Mouse (Mus musculus) Patski (cell line): ENCODE results near the gene Ccs. TPM values are rescaled to one million over a fixed set of nuclear protein-coding genes. Genes with fewer than 3 reads are reported as not detected.

Experiments
- ATAC-seq: fragments of 100-300 bp; one replicate; pipeline ENCODE4 v1.8.0; 2021
- CTCF ChIA-PET: fragments of 350-600 bp; sonication (Branson Sonifier 250); formaldehyde crosslinking; loops from one replicate; lab custom pipeline; 2022; ENCODE audit warnings: inconsistent platforms; lab: Charles Lee
- POLR2A ChIA-PET: fragments of 350-600 bp; sonication (Branson Sonifier 250); formaldehyde crosslinking; loops from one replicate; lab custom pipeline; 2022; ENCODE audit warnings: antibody characterized with exemption, inconsistent platforms; lab: Charles Lee
- DNase-seq: peaks from one replicate; pipeline ENCODE4 v3.0.0-alpha.2; 2011; ENCODE audit warnings: low read depth, low spot score
- H3K27me3 ChIP-seq: fragments of 371-371 bp; one replicate; pipeline ENCODE4 v1.5.1; 2021
- CTCF ChIP-seq: fragments of 100-300 bp; IDR thresholded peaks from one replicate; pipeline ENCODE4 v1.5.1; 2021
- in situ Hi-C: fragments of 300-500 bp; cut with MboI; formaldehyde crosslinking; loops from 3 replicates; pipeline ENCODE4 v1.11.1; 2018; ENCODE audit warnings: low pct_unique_long_range_greater_than_20kb, mixed read lengths
- polyA plus RNA-seq: library from polyadenylated mRNA; unstranded; gene quantifications from one replicate; pipeline ENCODE4 v1.2.3, GENCODE M21; 2021

Ccs gene
- polyA plus RNA-seq, 1 experiment from 2014 or later, result 133 TPM

DNA sequence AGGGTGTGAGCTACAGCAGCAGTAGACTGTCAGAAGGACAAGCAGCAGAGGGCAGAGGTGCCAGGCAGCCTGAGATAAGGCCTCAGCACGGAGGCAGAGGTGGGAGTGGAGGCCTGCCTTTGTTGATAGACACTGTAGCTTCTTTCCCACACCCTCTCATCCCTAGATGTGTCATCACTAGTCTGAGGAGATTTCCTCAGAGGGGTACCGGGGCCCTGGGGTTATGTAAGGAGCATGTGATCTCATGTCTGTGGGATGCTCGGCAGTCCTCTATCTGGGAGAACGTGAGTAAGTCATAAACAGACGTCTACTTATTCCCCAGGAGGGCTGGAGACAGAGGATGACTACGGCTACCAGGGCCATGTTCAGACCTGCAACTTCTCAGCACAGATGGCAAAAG is 19.9 kb upstream of the Ccs start:
- TF ChIP-seq CTCF, result no peak
- ATAC-seq, result no peak
- in situ Hi-C loops, result no loop called here
- ChIA-PET CTCF (no interaction called here), POLR2A (no interaction called here)
- DNase-seq, result peak; percentile 37
- H3K27me3 ChIP-seq, result no peaks in the 10 kb centered on the region

- DNase-seq (no peak), ATAC-seq (no peak)
- peaks cover 8% of the 10 kb centered on the region for H3K27me3 ChIP-seq
- ChIA-PET POLR2A (no interaction called here), CTCF (interaction anchor here (0.9 to 2.1 kb wide), 4 partner anchors 8 to 26 kb away, joined by 3 to 9 read pairs (median 4); no protein-coding TSS in a partner anchor)
- in situ Hi-C loops, result no loop called here
- TF ChIP-seq CTCF, result no peak
These were observed 16.8 kb upstream of the Ccs start for GRCm38 (mm10) chr19:4855951-4856350.

DNA sequence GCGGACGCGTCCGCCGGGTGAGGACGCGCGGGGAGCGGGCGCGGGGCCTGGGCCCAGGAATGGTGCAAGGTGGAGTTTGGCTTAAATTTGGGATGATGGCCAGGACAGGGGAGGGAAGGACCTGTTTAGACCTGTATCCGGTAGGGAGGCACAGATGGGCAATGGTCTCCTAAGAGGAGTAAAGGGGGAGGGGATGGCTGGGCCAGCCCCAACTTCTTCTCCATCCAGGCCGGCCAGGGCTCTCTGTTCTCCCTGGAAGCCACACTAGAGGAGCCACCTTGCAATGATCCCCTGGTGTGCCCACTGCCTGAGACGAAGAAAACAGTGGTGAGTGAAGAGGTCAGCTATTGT is 16.3 kb upstream of the Ccs start:
- ChIA-PET CTCF (interaction anchor here (1.3 to 2.1 kb wide), 2 partner anchors 8 to 15 kb away, joined by 3 to 9 read pairs; no protein-coding TSS in a partner anchor), POLR2A (no interaction called here)
- TF ChIP-seq CTCF, result no peak
- in situ Hi-C loops, result no loop called here
- peaks cover 9% of the 10 kb centered on the region for H3K27me3 ChIP-seq
- DNase-seq (no peak), ATAC-seq (no peak)

- CTCF ChIA-PET, result interaction anchor here (1.3 kb wide), 1 partner anchor 16 kb away, joined by 3 read pairs; no protein-coding TSS in a partner anchor
- POLR2A ChIA-PET, result interaction anchor here (0.8 to 1.0 kb wide), 2 partner anchors 15 to 195 kb away, joined by 3 to 4 read pairs; partner anchors contain the start of genes Ccdc87 and Ccs
- TF ChIP-seq CTCF, result no peak
- no peak for DNase-seq
- peak; percentile 45 for ATAC-seq
- H3K27me3 ChIP-seq, result peaks cover 13% of the 10 kb centered on the region
- in situ Hi-C loops, result no loop called here
These were observed 15.7 kb upstream of the Ccs start, which contains the start of gene Ctsf for GRCm38 (mm10) chr19:4854552-4855469. Gene Ctsf, plus strand, starts transcription at chr19:4855130.

DNA sequence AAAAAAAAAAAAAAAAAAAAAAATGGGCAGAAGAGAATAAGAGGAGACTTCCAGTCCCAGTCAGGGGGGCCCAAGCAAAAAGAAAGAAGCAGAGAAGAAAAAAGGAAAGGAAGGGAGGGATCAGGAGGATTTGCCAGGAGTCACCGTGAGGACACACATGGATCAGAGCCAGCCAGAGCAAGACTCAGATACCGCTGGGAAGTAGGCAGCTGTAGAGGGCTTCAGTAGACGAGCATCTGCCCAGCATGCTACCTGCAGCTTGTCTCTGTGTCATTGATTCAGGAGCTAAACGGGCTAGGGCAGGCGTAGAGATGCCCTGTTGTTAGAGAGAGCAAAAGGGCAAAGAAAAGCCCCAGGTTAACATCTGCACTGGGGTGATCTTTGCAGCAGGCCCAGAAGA is 11.1 kb upstream of the Ccs start:
- peaks cover 34% of the 10 kb centered on the region for H3K27me3 ChIP-seq
- in situ Hi-C loops, result no loop called here
- ATAC-seq (no peak), DNase-seq (no peak)
- CTCF ChIA-PET, result interaction anchor here (0.7 to 1.5 kb wide), 3 partner anchors 20 to 95 kb away, joined by 3 to 4 read pairs (median 3); partner anchors contain the start of gene Rbm4b
- POLR2A ChIA-PET, result interaction anchor here (1.2 kb wide), 1 partner anchor 11 kb away, joined by 3 read pairs; the partner anchor contains the start of genes Ccdc87 and Ccs
- no peak for TF ChIP-seq CTCF

DNA sequence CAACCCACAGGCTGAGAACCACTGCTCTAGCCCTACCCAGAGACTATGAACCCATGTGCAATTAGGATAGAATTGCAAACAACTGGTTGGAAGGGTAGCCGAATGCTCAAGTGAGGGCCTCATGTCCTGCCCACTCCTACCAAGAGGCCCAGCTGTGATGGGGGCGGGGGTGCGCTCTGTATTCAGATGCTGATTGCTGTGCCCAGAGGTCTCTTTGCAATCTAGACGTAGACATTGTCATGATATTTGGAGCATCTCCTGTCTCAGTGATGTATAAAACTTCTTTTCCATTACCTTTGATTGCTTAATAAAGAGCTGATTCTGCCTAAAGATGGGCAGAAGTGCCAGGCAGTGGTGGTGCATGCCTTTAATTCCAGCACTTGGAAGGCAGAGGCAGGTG is 10.7 kb upstream of the Ccs start:
- no peak for TF ChIP-seq CTCF
- ChIA-PET CTCF (interaction anchor here (0.7 to 1.5 kb wide), 3 partner anchors 21 to 95 kb away, joined by 3 to 4 read pairs (median 3); partner anchors contain the start of gene Rbm4b), POLR2A (no interaction called here)
- in situ Hi-C loops, result loop anchor here (10.0 kb wide), 1 partner anchor 205 kb away; no protein-coding TSS in a partner anchor
- H3K27me3 ChIP-seq, result peaks cover 35% of the 10 kb centered on the region
- DNase-seq (no peak), ATAC-seq (no peak)

DNA sequence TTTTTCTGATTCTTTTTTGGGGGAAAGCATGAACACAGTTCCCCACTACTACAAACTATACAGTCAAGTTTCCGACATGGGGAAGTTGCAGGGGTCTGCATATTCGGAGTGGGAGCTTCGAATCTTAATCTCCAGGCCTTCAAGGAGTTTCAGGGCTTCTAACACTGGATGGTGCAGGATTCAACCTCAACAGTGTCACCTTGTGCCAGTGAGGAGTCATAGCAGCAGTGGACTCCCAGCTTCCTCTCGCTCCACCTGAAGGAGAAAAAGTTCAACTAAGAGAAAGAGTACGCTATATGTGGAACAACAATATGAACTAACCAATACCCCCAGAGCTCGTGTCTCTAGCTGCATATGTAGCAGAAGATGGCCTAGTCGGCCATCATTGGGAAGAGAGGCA is 8.4 kb upstream of the Ccs start:
- peaks cover 48% of the 10 kb centered on the region for H3K27me3 ChIP-seq
- TF ChIP-seq CTCF, result no peak
- in situ Hi-C loops, result loop anchor here (10.0 kb wide), 1 partner anchor 203 kb away; no protein-coding TSS in a partner anchor
- ChIA-PET POLR2A (interaction anchor here (0.7 to 1.1 kb wide), 2 partner anchors 69 to 92 kb away, joined by 3 read pairs; partner anchors contain the start of gene Rbm4b), CTCF (interaction anchor here (0.6 to 2.2 kb wide), 13 partner anchors 9 to 259 kb away, joined by 3 to 10 read pairs (median 3); partner anchors contain the start of genes Actn3, Ccdc87, Ccs and Rbm4b)
- no peak for ATAC-seq
- DNase-seq, result no peak

DNA sequence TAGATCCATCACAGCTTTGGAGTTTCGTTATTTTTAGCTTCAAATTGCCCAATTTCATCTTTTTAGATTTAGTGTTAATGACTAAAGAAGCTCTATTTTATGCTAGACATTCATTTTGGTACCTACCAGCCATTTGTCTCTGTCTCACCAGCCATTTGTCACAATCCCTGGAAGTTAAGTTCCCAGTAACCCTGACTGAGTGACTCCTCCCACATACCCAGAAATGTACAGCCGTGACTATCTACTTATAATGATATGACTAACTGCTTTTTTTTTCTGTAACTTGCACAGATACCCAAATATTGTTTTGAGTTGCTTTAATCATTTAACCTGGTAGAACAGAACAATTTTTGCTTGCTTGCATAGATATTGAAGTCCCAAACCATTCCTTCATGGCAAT is 6.7 kb upstream of the Ccs start:
- in situ Hi-C loops, result loop anchor here (10.0 kb wide), 1 partner anchor 201 kb away; no protein-coding TSS in a partner anchor
- H3K27me3 ChIP-seq, result peaks cover 57% of the 10 kb centered on the region
- DNase-seq, result no peak
- ATAC-seq, result no peak
- ChIA-PET CTCF (interaction anchor here (1.6 to 1.7 kb wide), 2 partner anchors 83 to 92 kb away, joined by 4 to 5 read pairs; no protein-coding TSS in a partner anchor), POLR2A (no interaction called here)
- no peak for TF ChIP-seq CTCF

DNA sequence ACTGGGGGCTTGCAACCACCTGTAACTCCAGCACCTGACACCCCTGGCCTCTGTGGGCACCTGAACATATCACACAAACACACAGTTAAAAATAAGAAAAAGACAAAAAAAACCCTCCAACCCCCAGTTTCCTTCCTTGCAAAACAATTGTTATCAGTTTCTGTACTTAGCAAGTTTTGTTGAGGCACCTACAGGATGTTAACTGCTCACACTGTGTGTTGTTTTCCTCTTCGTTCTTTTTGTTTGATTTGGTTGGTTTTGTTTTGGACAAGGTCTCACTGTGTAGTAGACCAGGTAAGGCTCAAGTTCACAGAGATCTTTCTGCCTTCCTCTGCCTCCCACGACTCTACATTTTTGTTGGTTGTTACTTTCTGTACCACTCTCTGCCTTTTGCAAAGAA is 3.5 kb upstream of the Ccs start:
- POLR2A ChIA-PET, result no interaction called here
- TF ChIP-seq CTCF, result no peak
- in situ Hi-C loops, result loop anchor here (5.0 to 10.0 kb wide), 2 partner anchors 85 to 198 kb away; partner anchors contain the start of gene Rbm4b
- ATAC-seq (no peak), DNase-seq (no peak)
- H3K27me3 ChIP-seq, result peaks cover 59% of the 10 kb centered on the region
- CTCF ChIA-PET, result no interaction called here

- no peak for TF ChIP-seq CTCF
- DNase-seq, result no peak
- ATAC-seq, result no peak
These were observed 1.7 kb upstream of the Ccs start for GRCm38 (mm10) chr19:4840848-4841247.

More at GRCm38 (mm10) chr19:4840848-4841247, 1.7 kb upstream of the Ccs start:
- CTCF ChIA-PET, result interaction anchor here (0.9 kb wide), 1 partner anchor 85 kb away, joined by 3 read pairs; no protein-coding TSS in a partner anchor
- in situ Hi-C loops, result loop anchor here (5.0 to 10.0 kb wide), 2 partner anchors 84 to 196 kb away; partner anchors contain the start of gene Rbm4b
- POLR2A ChIA-PET, result no interaction called here
- H3K27me3 ChIP-seq, result peaks cover 50% of the 10 kb centered on the region
